Mouse (Mus musculus): ENCODE data around the gene Frmd6. TPM values are rescaled to one million over a fixed set of nuclear protein-coding genes. Genes with fewer than 3 reads are reported as not detected.

Frmd6 gene
- polyA plus RNA-seq (2012; rRNA removed), result 1.4 and 1.9 TPM in 2 replicates
- 2.6 and 2.9 TPM in 2 replicates for polyA plus RNA-seq (2014; fragmentation: Nextera tagmentation; extraction: Ambion mirVana)

GRCm38 (mm10) chr12:70824729-70825650 lies at the start of gene Frmd6:
Gene Frmd6, plus strand, starts transcription at chr12:70825514.
- Histone ChIP-seq H3K4me3 (ENCODE audit: insufficient read depth in 1 of 2, low read depth in 2 of 2, low read length in 2 of 2) (peak within 1 kb of the TSS; percentile 65 to 76), H3K27me3 (ENCODE audit: control insufficient read depth, insufficient read depth, low read length) (peaks cover 3% of the 10 kb centered on the region), H3K27ac (peak within 1 kb of the TSS; percentile 1), H3K4me2 (ENCODE audit: low read depth) (peak within 1 kb of the TSS; percentile 77), H3K4me1 (replicated peaks; ENCODE audit: control insufficient read depth in 2 of 2, insufficient read depth in 2 of 2, low read length in 1 of 2) (peaks cover 7 to 12% of the 10 kb centered on the region in 2 experiments), H3K36me3 (replicated peaks; ENCODE audit: control insufficient read depth, insufficient read depth, low read depth) (no peaks in the 10 kb centered on the region), H3K9ac (replicated peaks) (peak within 1 kb of the TSS; percentile 55), H3K9me3 (ENCODE audit: control insufficient read depth, low read length) (no peaks in the 10 kb centered on the region)
- TF ChIP-seq EP300 (IDR thresholded peaks at IDR 0.05; ENCODE audit: low read depth), result no peak
- TF ChIP-seq CTCF (IDR thresholded peaks at IDR 0.05; ENCODE audit: low read depth), result 0 out of 2 replicates have a peak, but pooled peaks have one; percentile 48
- peak; percentile 88 for ATAC-seq (ENCODE audit: insufficient read depth)
- DNase-seq (ENCODE audit: low read depth in 3 of 3, low spot score in 3 of 3), result peak; percentile 76 to 82 (median 77)
- WGBS (ENCODE audit: insufficient replicate concordance), result under 1% methylated on average over 69 of the region's 75 CpGs

GRCm38 (mm10) chr12:70775609-70776008 lies 49.7 kb upstream of the Frmd6 start:
- Histone ChIP-seq H3K4me2 (ENCODE audit: low read depth) (no peak overlapping the region), H3K9ac (replicated peaks) (no peak overlapping the region), H3K4me1 (replicated peaks; ENCODE audit: control insufficient read depth in 2 of 2, insufficient read depth in 2 of 2, low read length in 1 of 2) (peaks cover 0 to 7% of the 10 kb centered on the region in 2 experiments; a peak in 1 of 4 replicates), H3K27ac (no peak overlapping the region), H3K36me3 (replicated peaks; ENCODE audit: control insufficient read depth, insufficient read depth, low read depth) (no peaks in the 10 kb centered on the region), H3K4me3 (ENCODE audit: insufficient read depth in 1 of 2, low read depth in 2 of 2, low read length in 2 of 2) (no peak overlapping the region), H3K9me3 (ENCODE audit: control insufficient read depth, low read length) (no peaks in the 10 kb centered on the region), H3K27me3 (ENCODE audit: control insufficient read depth, insufficient read depth, low read length) (no peaks in the 10 kb centered on the region)
- DNase-seq (ENCODE audit: low read depth in 3 of 3, low spot score in 3 of 3) (no peak), ATAC-seq (ENCODE audit: insufficient read depth) (no peak)
- TF ChIP-seq CTCF (IDR thresholded peaks at IDR 0.05; ENCODE audit: low read depth) (no peak), EP300 (IDR thresholded peaks at IDR 0.05; ENCODE audit: low read depth) (no peak)
- WGBS (ENCODE audit: insufficient replicate concordance), result 71% methylated on average over 8 of the region's 8 CpGs

- H3K4me2 ChIP-seq (ENCODE audit: low read depth), result no peak overlapping the region
- H3K4me1 ChIP-seq (replicated peaks; ENCODE audit: control insufficient read depth in 2 of 2, insufficient read depth in 2 of 2, low read length in 1 of 2), result peaks cover 0 to 7% of the 10 kb centered on the region in 2 experiments; a peak in 1 of 4 replicates
- 66% methylated on average over 12 of the region's 12 CpGs for WGBS (ENCODE audit: insufficient replicate concordance)
- H3K27me3 ChIP-seq (ENCODE audit: control insufficient read depth, insufficient read depth, low read length), result no peaks in the 10 kb centered on the region
- no peak for DNase-seq (ENCODE audit: low read depth in 3 of 3, low spot score in 3 of 3)
- no peak overlapping the region for H3K9ac ChIP-seq (replicated peaks)
- H3K4me3 ChIP-seq (ENCODE audit: insufficient read depth in 1 of 2, low read depth in 2 of 2, low read length in 2 of 2), result no peak overlapping the region
- H3K9me3 ChIP-seq (ENCODE audit: control insufficient read depth, low read length), result no peaks in the 10 kb centered on the region
- no peak overlapping the region for H3K27ac ChIP-seq
- no peak for ATAC-seq (ENCODE audit: insufficient read depth)
- H3K36me3 ChIP-seq (replicated peaks; ENCODE audit: control insufficient read depth, insufficient read depth, low read depth), result no peaks in the 10 kb centered on the region
- no peak for TF ChIP-seq CTCF (IDR thresholded peaks at IDR 0.05; ENCODE audit: low read depth)
- no peak for TF ChIP-seq EP300 (IDR thresholded peaks at IDR 0.05; ENCODE audit: low read depth)
Observed at GRCm38 (mm10) chr12:70776683-70777082, 48.6 kb upstream of the Frmd6 start.

- no peak for DNase-seq (ENCODE audit: low read depth in 3 of 3, low spot score in 3 of 3)
- no peaks in the 10 kb centered on the region for H3K9me3 ChIP-seq (ENCODE audit: control insufficient read depth, low read length)
- TF ChIP-seq EP300 (IDR thresholded peaks at IDR 0.05; ENCODE audit: low read depth) (no peak), CTCF (IDR thresholded peaks at IDR 0.05; ENCODE audit: low read depth) (no peak)
- H3K4me2 ChIP-seq (ENCODE audit: low read depth), result no peak overlapping the region
- WGBS (ENCODE audit: insufficient replicate concordance), result 50% methylated on average over 5 of the region's 5 CpGs
- no peaks in the 10 kb centered on the region for H3K27me3 ChIP-seq (ENCODE audit: control insufficient read depth, insufficient read depth, low read length)
- ATAC-seq (ENCODE audit: insufficient read depth), result no peak
- H3K27ac ChIP-seq, result no peak overlapping the region
- H3K36me3 ChIP-seq (replicated peaks; ENCODE audit: control insufficient read depth, insufficient read depth, low read depth), result no peaks in the 10 kb centered on the region
- H3K4me3 ChIP-seq (ENCODE audit: insufficient read depth in 1 of 2, low read depth in 2 of 2, low read length in 2 of 2), result no peak overlapping the region
- H3K9ac ChIP-seq (replicated peaks), result no peak overlapping the region
- H3K4me1 ChIP-seq (replicated peaks; ENCODE audit: control insufficient read depth in 2 of 2, insufficient read depth in 2 of 2, low read length in 1 of 2), result peaks cover 0 to 7% of the 10 kb centered on the region in 2 experiments; a peak in 1 of 4 replicates
Observed at GRCm38 (mm10) chr12:70777466-70777865, 47.8 kb upstream of the Frmd6 start.

- Histone ChIP-seq H3K4me3 (ENCODE audit: insufficient read depth in 1 of 2, low read depth in 2 of 2, low read length in 2 of 2) (no peak overlapping the region), H3K4me2 (ENCODE audit: low read depth) (no peak overlapping the region), H3K27me3 (ENCODE audit: control insufficient read depth, insufficient read depth, low read length) (no peaks in the 10 kb centered on the region), H3K9ac (replicated peaks) (no peak overlapping the region), H3K27ac (no peak overlapping the region), H3K4me1 (replicated peaks; ENCODE audit: control insufficient read depth in 2 of 2, insufficient read depth in 2 of 2, low read length in 1 of 2) (peaks cover 0 to 7% of the 10 kb centered on the region in 2 experiments; a peak in 2 of 4 replicates), H3K36me3 (replicated peaks; ENCODE audit: control insufficient read depth, insufficient read depth, low read depth) (no peaks in the 10 kb centered on the region), H3K9me3 (ENCODE audit: control insufficient read depth, low read length) (no peaks in the 10 kb centered on the region)
- no peak for ATAC-seq (ENCODE audit: insufficient read depth)
- no peak for DNase-seq (ENCODE audit: low read depth in 3 of 3, low spot score in 3 of 3)
- TF ChIP-seq EP300 (IDR thresholded peaks at IDR 0.05; ENCODE audit: low read depth) (no peak), CTCF (IDR thresholded peaks at IDR 0.05; ENCODE audit: low read depth) (no peak)
Observed at GRCm38 (mm10) chr12:70777866-70778265, 47.4 kb upstream of the Frmd6 start.
